Mouse (Mus musculus) liver, embryonic 14.5 days (tissue): ENCODE data around the gene Lrrc71.

ENCODE experiments used
- CTCF ChIP-seq: IDR thresholded peaks from 2 replicates; pipeline ENCODE4 v1.5.1; 2016; ENCODE audit warnings: antibody characterized with exemption, low read depth, control low read depth
- EP300 ChIP-seq: IDR thresholded peaks from 2 replicates; pipeline ENCODE4 v1.6.1; 2016; ENCODE audit warnings: antibody characterized with exemption, low read depth

DNA sequence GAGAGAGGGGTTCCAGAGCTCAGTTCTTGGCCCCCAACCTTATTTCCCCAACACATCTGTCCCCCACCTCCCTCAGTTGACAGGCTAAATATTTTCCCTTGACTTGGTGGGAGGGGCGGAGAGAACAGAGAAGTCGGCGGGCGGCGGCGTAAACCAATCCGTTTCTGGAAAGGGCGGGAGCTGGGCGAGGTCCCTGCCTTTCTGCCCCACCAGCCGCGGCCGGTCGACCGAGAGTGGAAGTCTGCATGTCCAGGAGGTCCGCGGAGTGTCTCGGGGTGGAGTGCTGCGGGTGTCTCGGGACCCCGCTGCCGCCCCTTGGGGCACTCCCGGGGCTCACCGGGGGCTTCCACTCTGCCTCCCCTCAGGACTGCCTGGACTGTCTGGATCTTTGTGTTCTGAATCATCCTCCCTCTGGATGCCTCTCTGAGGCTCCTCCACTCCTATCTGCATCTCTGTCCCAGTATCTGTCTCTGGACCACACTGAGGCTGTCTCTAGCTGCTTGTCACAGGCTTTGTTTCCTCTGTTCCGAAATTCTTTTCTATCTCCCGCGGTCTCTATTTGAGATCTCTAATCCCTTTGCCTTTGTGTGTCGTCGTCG is 48.4 kb upstream of the Lrrc71 start, which contains the start of gene Insrr:
- TF ChIP-seq CTCF (no peak), EP300 (no peak)
